Mouse (Mus musculus): ENCODE data around the gene Sf3b3.

Gene Sf3b3

GRCm38 (mm10) chr8:110764671-110765070 is 81.9 kb downstream of the Sf3b3 start:
- DNase-seq: peak; percentile 38 to 56

- no peak for DNase-seq
These were observed 84.6 kb downstream of the Sf3b3 start for GRCm38 (mm10) chr8:110761988-110762387.

GRCm38 (mm10) chr8:110761185-110761584 is 85.4 kb downstream of the Sf3b3 start:
- no peak for DNase-seq

- DNase-seq: no peak
These were observed 86.2 kb downstream of the Sf3b3 start for GRCm38 (mm10) chr8:110760280-110760940.
